Mouse (Mus musculus): Measurements from ENCODE around the gene Cntd1.

Gene Cntd1

DNA sequence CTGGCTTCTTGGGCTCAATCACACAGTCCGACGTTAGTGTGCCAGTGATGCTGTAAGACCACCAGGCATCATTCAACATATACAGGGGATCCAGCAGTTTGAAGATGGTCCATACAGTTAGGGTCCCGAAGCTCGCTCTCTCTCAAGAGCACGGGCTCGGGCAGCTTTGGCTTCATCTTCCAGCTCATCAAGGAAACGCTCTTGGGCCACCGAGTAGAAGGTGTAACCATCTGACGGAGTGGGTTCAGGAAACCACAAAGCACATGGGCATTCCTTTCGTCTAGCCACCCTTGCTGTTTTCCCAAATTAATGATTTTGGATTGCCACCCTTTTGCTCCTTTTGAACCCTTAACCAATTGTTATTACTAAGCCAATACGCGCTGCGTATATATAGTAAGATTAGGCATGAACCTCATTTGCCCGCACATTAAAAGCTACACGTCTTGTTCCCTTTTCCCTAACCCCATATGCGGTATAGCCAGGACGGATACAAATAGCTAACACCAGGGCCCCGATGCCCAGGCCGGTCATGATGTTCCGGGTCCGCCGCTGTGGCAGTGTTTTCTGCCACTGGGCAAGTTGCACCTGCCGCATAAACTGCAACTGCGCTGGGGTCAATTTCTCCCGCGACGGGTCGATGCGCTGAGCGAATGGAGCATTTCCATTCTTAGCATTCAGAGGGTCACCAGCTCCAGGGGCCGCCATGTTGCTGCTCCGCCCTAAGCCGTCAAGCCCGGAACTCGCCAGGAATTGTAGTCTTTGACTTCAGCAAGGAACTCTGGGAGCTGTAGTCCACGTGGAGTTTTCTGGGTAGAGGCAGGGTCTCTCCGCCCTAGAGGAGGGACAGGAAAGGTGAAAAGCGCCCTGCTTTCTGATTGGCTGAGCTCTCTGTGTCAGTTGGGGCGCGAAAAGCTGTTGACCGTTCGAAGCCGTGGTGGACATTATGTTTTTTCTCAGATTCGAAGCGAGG lies at the start of gene Cntd1, which contains the start of gene Coa3:
Gene Cntd1 (plus strand): TSS at position 790 of the 970 bp plus-strand sequence.
Gene Coa3 (minus strand): TSS at position 892 of the 970 bp plus-strand sequence.
- peak; percentile 93 for DNase-seq (ENCODE audit: low spot score)

DNA sequence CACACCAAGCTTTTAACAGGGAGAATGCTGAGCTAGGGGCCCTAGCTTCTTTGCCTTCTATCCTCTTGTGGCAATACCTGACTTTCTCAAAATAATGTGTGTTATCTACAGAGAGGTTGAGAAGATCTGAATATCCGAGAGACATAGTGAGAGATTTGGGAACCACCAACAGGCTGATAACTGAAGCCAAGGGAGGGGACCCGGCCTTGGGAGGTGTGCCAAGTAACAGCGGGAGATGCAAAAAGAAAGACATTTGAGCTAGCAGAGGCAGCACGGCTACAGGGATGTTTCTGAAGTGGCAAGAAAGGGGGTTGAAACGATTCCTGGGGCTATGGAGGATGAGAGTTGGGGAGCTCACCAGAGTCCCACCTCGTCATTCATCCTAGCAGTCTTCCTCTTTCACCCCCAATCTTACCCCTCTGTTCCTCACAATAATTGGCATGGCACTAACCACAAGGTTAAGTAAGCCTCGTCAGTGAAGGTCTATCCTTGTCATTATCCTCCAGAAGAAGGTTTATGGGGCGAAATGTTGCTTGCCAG lies 49.4 kb upstream of the Cntd1 start:
- no peak for DNase-seq (ENCODE audit: low spot score)

GRCm38 (mm10) chr11:101230061-101230511 lies 48.7 kb upstream of the Cntd1 start:
- DNase-seq (ENCODE audit: low spot score), result no peak

GRCm38 (mm10) chr11:101230526-101230925 lies 48.3 kb upstream of the Cntd1 start:
- no peak for DNase-seq (ENCODE audit: low spot score)

DNA sequence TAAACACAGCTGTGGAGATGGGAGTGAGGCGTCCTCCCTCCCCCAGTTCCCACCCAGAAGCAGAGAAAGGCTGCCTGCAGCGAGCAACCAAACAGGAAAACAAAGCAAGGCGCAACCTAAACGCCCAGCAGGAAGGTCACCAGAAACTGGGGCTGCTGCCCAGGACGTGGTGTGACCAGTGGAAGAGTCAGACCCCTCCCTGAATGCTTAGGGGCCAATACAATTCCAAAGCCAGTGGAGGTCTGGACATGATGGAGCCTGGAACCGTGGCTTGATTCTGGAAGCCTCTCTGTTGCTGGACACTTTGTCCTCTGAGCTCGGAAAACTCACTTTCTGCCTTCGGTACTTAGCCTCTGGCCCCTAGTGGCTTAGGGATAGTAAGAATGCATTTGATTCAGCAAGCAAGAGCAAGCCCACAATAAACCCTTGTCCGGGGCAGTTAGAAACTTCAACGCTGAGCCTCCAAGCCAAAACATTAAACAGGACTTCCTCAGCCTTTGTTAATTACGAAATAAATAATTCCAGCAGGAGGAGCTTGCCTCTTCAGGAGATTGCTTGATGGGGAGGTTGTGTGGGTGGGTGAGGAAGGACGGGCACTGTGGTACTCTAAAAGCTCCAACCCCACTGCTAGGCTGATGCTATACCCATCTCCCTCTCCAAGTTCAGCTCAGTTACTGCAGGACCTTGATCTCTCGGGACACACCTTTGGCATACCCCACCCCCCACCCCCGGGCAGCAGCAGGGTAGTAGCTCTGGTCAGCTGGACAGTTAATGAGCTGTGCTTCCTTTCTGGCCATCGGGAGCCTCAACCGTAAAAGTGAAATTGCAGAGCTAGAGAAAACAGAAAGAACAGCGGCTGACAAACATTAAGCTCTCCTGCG lies 47.6 kb upstream of the Cntd1 start:
- DNase-seq (ENCODE audit: low spot score), result no peak

DNA sequence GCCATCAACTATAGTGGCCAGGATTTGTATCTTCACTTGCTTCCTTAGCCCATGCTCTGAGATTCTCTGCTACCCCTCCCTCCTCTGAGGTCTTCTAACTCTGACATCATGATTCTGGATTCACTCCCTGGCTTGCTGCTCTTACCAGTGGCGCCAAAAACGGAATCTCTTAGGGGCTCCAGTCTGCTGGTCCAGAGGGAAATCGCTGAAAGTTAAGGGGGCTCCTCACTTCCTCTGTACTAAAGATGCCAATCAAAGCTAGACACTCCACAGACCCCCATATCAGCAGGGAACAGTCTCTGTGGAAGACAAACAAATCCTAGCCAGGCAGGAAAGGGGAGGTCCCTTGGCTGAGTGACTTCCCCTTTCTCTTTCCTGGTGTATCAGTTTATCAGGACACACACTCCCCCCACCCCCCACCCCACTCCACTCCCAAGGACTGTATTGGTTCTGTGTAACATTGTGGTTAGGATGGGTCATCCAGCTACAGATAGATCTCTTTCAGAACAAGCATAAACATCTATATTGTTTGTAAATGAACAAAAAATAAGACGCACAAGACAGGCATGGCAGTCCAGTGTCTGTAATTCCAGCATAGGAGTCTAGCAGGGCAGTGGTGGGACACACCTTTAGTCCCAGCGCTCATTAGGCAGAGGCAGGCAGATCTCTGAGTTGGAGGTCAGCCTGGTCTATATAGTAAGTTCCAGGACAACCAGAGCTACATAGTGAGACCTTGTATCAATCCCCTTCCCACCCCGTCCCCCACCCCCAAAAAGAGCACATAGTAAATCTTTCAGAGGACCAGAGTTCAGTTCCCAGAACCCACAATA lies 46.6 kb upstream of the Cntd1 start:
- DNase-seq (ENCODE audit: low spot score), result no peak

DNA sequence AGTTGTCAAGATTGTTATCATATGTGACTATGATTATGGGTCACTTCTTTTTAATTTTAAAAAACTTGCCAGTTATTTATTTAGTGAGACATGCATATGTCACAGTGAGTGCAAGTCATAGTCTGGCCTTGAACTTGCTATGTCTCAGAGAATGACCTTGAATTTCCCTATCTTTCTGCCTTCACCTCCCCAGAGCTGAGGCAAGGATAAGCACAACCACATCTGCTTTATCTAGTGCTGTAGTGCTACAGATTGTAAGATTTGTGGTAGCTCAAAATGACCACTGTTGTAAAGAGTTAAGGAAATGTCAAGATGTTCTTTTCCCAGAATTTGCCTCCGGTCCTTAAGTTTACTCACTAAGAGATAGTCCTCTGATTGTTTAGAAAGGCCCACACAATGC lies 45.6 kb upstream of the Cntd1 start:
- DNase-seq (ENCODE audit: low spot score), result no peak

GRCm38 (mm10) chr11:101234124-101234523 lies 44.7 kb upstream of the Cntd1 start:
- no peak for DNase-seq (ENCODE audit: low spot score)

DNA sequence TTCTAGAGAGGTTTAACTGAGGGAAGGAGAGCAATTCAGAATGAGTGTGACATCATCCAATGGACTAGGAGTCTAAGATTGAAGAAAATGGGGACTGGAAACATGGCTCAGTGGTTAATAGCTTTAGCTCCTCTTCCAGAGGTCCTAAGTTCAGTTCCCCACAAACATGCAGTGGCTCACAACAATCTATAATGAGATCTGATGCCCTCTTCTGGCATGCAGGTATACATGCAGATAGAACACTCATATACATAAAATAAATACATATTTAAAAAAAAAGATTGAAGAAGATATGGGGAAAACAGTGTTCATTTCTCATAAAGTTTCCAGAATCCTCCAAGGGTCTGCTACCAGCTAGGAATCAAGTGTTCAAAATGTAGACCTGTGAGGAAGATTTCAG lies 43.4 kb upstream of the Cntd1 start:
- no peak for DNase-seq (ENCODE audit: low spot score)

GRCm38 (mm10) chr11:101236782-101237181 lies 42.0 kb upstream of the Cntd1 start:
- DNase-seq (ENCODE audit: low spot score), result no peak

DNA sequence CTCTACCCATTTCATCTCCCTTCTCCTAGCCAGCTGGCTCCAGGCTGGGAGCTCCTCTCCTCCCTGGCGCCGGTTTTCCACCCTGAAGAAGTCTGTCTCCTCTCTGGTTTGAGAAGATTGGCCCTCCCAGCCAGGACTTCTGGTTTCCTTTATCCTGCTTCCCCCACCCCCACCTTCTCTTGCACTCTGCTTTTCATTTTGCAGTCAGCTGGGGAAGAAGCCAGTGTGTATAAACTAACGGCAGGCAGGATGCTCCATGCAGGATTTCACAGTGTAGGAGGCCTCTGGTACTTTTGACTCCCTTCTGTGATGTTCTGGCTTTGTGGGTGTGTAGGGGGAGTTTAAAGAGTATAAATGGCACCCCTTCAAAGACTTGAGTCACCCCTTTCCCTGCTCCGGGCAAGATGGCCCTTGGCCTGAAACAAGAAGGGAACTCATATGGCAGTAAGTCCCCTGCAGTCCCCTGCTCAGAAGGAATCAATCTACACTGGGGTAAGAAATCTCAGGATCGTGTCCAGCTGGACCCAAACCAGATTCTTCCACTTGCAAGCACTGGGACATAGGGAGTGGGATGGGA lies 40.7 kb upstream of the Cntd1 start:
- DNase-seq (ENCODE audit: low spot score), result no peak

DNA sequence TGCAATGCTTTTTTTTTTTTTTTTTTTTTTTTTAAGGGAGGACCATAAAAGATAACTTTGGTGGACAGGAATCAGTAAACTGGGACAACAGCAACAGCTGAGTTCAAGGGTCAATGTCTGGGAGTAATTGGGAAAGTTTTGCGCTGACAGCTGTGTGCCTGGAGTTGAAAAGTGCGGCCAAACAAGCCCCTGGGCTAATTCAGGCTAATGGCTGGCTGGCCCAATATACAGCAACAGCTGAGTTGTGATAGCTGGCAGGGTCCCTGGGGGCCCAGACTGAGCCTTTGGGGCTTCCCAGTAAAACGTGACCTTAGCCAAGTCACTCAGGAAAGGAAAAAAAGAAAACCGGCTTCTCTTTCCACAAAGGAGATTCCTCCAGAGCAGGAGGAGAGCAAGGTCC lies 33.7 kb upstream of the Cntd1 start:
- DNase-seq (ENCODE audit: low spot score), result peak; percentile 16

DNA sequence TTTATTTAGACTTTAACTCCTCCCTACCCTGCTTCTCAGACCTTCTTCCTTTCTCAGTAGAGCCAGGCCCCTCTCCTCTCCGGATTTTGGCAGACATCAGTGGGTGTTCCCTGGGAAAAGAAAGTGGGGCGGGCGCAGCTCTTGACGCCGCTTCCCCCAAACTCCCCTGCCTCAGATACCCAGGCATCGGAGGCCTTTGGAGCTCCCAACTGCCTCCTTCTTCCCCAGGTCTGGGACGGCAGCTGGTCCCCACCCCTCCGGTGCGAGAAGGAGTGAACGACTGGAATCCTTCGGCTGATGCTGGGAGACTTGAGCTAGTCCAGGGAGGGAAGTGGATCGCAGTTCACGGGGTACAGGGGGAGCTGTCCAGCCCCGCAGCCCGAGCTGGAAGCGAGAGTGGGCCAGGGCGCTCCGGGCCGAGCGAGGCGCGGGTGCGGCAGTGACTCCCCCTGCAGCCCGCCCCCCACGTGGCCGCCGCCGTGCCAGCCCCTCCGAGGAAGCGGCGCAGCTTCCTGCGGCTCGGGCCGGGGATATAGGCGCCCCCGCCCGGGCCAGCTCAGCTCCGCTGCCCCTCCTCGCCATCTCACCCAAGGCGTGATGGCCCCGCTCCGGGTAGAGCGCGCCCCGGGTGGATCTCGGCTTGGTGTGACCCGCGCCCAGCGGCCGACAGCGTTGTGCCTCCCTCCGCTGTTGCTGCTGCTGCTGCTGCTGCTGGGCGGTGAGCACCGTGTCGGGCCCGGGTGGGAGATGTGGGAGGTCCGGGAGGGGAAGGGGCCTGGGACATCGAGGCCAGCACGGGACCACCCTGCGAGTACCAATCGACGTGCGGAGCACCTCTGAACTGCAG lies 32.7 kb upstream of the Cntd1 start, which contains the start of gene Ramp2:
Gene Ramp2 (plus strand): TSS at position 174 of the 847 bp plus-strand sequence.
- DNase-seq (ENCODE audit: low spot score), result peak; percentile 49

- DNase-seq (ENCODE audit: low spot score), result no peak
These were observed 32.2 kb upstream of the Cntd1 start for GRCm38 (mm10) chr11:101246702-101247012.

DNA sequence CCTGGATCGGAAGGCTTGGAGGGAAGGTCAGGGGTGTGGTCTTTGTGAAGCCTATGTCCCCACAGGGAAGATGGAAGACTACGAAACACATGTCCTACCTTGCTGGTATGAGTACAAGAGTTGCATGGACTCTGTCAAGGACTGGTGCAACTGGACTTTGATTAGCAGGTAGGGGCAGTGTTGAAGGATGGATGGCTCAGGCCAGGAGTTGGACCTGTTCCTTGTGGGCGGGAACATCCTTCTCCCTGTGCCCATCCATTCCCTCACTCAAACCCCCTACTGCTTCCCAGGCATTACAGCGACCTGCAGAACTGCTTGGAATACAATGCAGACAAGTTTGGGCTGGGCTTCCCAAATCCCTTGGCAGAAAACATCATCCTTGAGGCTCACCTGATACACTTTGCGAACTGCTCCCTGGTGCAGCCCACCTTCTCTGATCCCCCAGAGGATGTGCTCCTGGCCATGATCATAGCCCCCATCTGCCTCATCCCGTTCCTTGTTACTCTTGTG lies 31.2 kb upstream of the Cntd1 start:
- DNase-seq (ENCODE audit: low spot score), result no peak

DNA sequence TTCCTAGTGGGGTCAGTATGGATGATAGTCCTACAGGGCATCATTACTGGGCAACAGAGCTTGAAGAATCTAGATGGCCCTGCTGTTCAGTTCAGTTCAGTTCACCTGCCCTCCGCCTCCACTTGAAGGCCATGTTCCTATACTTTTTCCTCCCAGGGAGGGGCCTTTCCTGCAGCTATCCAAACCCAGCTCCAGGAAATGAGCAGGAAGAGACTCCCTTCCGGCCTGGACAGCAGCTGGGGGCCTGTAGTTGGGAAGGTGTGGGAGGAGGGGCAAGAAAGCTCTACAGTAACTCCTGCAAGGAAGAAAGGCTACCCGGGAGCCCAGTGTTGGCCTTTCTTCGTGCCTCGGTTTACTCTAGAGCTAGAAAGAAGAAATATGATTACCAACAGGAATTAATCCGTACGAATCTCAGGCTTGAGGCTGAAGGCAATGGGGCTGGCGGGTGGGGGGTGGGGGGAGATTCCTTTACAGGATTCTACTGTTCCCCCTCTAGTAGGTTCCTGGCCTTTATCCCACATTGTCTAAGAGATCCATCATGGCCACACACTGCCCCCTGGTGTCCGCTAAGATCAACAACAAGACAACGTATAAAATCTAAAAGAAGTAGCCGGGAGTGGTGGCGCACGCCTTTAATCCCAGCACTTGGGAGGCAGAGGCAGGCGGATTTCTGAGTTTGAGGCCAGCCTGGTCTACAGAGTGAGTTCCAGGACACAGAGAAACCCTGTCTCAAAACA lies 30.4 kb upstream of the Cntd1 start:
- DNase-seq (ENCODE audit: low spot score), result peak; percentile 84

GRCm38 (mm10) chr11:101251031-101251430 lies 27.8 kb upstream of the Cntd1 start:
- DNase-seq (ENCODE audit: low spot score), result no peak

GRCm38 (mm10) chr11:101252941-101253340 lies 25.9 kb upstream of the Cntd1 start:
- no peak for DNase-seq (ENCODE audit: low spot score)

Data from retina, embryonic 14.5 days (tissue).